Mouse (Mus musculus) embryonic fibroblast, embryonic 13.5 days (primary cell): ENCODE measurements around the gene Dvl2.

Experiments
- CTCF ChIP-seq: IDR thresholded peaks from 2 replicates; pipeline ENCODE4 v1.5.1; 2011; ENCODE audit warnings: mild to moderate bottlenecking, control low read depth, low read length, moderate library complexity, borderline replicate concordance; ENCODE audit not compliant: insufficient read depth
- POLR2A ChIP-seq: IDR thresholded peaks from 2 replicates; pipeline ENCODE4 v1.6.1; 2011; ENCODE audit warnings: low read depth, mild to moderate bottlenecking, control low read depth, low read length, moderate library complexity

- TF ChIP-seq CTCF = no peak
- TF ChIP-seq POLR2A = no peak
These were observed 35.6 kb upstream of the Dvl2 start, which contains the start of gene Cldn7 for GRCm38 (mm10) chr11:69964650-69965270.
